Mouse (Mus musculus) fat pad, adult 2 months (tissue): ENCODE measurements around the gene Islr.

Experiments
- DNase-seq: peaks from one replicate; pipeline ENCODE4 v3.0.0-alpha.2; 2011; ENCODE audit warnings: low read depth, low spot score; ENCODE audit errors: extremely low read depth

The Islr gene

DNA sequence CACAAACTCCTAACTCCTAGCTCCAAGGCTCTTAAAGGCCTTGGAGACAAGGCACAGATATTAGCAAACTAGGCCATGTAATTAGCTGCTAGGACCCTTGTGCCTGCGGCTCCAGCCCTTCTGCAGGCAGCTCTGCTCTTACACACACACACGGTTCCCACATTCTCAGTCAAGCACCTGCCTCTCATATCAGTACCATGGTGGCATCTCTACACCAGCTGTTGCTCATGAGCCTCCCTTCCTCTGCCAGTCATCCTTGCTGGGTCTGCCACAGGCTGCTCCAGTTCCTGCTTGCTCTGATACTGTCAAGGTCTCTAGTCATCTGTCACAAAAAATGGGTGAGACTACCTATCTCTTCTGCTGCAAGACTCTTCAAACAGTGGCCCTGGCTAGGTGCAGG, 20.2 kb upstream of the Islr start:
- no peak for DNase-seq

DNA sequence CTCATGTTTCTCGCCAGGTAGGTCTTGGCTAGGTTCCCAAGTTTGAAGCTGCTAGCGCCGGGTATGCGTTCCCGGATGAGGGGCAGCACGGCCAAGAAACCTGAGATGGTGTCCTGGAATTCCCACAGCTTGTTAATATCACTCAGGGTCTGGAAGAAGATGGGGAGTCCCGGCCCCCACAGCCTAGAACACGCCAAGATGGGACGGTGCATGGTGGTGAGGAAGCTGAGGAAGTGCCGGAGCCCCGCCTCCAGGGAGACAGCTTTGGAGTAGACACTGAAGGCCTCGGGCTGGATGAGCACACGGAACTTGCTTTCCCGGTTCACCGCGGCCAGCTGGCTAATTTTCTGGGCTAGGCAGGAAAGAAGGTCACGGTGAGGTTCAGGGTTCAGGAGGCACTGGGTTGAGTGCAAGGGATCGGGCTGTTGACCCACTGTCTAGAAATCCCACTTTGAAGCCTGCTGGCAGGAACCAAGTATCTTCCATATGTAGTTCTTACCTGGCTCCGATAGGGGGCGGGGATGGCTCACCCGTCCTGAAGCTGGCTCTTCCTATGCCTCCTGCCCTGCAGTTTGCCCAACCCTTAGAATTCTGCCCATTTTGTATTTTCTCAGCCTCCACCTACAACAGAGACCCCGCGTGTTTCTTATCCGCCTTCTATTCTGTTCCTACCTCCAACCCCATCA, 16.3 kb upstream of the Islr start:
- no peak for DNase-seq

DNA sequence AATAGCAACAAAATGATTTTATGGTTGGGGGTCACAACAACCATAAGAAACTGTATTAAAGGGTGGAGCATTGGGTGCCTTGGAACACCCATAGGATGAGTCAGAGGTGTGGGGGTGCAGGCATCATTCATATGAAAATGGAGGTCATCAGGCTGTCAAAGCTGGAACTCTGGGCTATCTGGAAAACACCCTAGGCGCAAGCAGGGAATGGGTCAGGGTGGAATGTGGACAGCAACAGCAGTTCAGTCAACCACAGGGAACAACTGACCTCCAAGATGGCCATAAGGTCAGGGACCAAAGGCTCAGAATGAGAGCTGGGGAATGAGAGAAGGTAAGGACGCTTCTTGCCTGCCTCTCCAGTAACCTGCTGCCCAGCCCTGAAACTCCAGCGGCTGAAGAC, 14.4 kb upstream of the Islr start:
- no peak for DNase-seq

DNA sequence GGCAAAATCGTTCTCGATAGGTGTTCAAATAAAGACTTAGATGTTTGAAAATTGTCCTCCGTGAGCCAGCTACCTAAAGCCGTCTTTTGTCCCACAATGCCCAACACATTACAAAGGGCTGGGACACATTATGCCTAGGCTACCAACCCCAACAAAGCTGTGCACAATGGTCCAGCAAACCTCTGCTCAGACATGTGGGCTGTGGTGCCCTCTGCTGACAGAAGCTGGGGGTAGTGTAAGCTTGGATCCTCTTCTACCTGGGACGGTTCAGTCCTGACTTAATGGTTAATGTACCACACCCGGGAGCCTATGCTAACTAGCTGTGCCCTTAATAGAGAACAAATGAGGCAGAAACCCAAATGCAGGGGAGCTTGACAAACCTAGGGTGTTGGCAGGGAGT, 12.3 kb upstream of the Islr start:
- no peak for DNase-seq

DNA sequence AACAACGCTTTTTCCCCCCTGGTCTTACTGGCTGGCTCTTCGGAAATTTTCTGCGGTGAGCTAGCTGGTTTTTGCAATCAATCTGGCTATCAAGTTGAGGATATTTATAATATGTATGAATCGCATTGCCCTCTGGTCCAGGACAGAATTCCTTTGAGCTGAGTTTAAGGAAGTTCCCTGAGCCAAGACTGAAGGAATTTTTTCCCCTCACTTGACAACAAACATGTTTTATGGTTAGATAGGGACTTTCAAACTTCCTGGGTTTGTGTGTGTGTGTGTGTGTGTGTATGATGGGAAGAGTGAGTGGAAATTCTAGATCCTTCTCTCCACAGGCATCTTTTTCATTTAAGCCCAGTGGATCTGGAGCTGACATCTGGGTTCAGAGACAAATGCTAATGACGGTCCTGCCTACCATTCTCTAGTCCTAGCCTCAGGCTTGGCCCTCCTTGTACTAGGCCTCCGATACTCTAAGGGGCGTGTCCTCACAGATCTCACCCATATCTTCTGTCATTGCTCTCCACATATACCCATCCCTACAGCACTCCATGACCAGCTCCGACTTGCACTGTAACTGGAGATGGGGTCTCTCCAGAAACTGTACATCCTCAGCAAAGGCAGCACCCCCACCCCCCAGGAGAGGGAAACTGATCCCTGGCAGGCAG, 10.5 kb upstream of the Islr start:
- DNase-seq = no peak

DNA sequence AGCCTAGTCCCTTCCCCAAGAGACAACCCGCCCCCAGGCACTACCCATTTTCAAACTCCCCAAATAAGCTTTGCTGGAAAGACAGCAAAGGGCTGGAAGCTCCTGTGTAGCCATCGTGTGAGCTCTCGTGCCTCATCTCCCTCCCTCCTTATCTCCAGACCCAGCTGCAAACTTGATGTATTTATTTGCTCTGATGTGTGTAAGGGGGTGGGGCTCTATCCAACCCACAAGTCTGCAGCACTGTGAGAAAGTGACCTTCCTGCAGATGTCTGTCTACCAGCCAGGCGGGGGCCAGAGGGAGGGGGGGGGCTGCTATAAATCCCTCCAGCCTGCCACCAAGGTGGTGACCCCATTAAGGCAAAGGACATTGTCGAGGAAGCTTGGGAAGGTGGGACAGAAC, 9.8 kb upstream of the Islr start:
- DNase-seq = no peak

DNA sequence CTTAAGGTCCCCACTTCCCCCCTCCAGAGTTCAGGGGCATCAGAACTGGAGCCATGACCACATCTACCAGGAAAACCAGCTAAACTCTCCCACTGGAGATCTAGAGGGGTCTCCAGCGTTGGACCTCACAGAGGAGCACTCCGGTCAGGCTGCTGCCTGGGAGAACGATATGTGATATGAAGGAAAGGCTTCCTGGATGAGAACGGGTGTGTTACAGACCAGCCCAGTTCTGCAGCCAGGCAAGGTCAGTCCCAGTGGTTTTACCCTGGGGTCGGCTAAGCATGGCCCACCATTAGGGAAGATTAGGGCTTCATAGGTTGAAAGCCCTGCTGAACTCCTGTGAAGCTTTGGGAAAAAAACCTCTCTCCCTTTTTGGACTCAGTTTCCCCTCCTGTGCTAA, 9.3 kb upstream of the Islr start:
- DNase-seq = no peak

DNA sequence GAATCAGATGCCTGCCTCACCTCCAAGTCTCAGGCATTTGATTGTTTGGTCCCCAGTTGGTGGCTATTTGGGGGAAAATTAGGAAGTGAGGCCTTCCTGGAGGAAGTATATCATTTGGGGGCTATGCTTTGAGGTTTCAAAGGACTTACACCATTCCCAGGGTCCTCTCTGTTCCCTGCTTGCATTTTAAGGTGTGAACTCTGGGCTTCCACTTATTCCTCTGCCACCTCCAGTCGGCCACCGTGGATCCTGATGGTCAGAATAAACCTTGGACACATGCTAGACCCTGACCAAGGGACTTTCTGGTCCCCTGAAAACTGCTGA, 6.2 kb upstream of the Islr start:
- DNase-seq = no peak

DNA sequence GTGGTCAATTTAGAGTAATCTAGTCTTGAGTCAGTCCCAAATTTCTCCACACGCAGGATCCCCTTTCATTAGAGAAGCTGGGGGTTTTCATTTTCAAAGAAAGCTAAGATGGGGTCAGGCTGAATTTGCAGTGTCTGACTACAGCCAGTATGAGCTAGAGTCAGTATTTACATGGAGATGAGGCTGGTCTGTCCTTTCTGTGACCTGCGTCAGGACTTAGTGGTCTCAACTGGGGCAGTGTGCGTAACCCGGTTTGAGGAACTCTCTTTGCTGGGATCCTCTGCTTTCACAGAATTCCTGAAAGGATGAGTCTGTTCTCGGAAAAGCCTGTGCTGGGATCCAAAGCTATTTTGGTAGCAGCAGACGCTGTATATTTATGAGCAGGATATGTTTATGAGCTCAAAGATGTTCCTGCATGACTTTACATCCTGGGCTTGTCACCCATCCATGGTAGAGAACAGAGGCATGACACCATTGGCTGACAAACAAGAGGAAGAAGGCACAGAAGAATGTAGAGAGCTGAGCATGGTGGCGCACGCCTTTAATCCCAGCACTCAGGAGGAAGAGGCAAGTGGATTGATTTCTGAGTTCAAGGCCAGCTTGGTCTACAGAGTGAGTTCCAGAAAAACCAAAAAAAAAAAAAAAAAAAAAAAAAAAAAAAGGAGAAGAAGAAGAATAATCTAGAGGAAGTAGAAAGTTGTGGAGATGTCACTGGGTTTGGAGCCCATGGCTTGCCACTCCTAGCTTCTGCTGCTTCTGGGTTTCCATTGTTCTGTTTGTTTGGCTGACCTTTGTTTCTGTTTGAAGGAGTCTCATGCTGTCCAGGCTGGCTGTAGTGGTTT, 5.6 kb upstream of the Islr start:
- DNase-seq = no peak

DNA sequence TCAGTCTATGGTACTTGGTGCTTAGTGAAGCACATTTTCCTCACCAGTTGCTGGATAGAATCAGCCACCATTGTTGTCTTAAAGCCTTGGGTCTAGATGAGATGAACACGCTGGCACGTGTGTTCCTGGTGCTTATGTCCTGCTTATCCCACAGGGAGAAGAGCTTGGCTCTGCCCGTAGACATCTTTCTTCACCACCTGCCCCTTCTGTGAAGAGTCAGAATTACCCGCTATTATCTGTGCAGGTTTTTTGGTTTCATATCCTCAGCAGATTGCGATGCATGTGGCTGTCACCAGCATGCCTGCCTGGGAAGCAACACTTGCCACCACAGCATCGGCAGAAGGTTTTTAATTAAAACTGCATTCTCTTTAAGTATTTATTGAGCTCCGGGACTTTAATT, 1.9 kb upstream of the Islr start:
- no peak for DNase-seq

DNA sequence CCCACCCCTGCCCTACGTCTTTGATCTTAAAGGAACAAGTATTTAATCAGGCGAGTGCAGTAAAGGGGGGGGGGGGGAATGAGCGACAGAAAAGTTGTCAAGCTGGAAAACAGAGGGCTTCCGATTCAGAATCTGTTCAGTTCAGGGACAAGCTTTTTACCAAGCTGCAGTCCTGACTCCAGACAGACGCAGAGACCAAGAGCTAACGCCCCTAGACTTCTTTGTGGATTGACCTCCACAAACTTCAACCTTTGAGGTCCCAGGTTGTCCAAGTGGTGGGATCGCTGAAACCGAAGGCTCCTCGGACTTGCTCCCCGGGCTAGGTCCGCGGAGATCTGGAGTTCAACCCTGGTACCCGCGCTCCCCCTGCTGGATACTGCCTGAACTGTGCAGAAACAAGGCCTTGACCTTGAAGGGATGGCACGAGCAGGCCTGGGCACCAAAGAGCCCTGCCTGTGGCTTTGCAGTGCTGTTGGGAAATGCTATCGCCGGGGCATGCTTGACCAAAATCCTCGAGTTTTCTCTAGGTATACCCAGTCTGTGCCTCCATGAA, 418 bp upstream of the Islr start:
- DNase-seq = no peak

DNA sequence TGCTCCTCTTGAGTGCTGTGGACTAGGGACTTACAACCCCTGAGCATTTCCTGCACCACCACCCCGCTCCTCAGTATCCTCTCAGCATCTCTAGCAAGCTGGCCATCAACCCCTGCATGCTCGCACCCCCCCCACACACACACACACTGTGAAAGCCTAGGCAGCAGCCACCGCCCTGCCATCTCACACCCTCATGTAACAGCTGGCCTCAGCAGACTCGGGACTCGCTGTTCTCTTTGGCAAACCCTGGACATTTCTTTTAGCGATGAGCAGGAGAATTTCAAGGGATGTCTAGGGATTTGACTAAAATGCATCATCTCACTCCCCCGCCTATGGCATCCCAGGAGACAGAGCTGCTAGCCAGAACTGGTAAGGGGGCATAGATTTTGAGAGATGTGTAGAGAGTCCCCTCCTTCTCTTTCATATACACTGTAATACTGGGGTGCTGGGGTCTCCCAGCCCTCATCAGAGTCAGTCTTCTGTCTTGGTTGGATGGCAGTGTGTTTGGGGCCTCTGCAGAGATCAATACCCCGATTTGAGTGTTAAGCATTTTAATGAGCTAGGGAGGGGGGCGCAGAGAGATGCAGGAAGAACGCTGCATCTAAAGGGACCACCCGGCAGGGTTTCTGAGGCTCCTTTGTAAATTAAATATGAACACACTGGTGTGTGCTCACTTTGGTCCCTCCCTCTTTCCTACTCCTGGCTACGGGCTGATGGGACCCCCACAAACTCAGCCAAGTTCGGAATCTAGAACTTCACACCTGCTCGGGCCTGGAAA, 1.2 kb downstream of the Islr start:
- no peak for DNase-seq

DNA sequence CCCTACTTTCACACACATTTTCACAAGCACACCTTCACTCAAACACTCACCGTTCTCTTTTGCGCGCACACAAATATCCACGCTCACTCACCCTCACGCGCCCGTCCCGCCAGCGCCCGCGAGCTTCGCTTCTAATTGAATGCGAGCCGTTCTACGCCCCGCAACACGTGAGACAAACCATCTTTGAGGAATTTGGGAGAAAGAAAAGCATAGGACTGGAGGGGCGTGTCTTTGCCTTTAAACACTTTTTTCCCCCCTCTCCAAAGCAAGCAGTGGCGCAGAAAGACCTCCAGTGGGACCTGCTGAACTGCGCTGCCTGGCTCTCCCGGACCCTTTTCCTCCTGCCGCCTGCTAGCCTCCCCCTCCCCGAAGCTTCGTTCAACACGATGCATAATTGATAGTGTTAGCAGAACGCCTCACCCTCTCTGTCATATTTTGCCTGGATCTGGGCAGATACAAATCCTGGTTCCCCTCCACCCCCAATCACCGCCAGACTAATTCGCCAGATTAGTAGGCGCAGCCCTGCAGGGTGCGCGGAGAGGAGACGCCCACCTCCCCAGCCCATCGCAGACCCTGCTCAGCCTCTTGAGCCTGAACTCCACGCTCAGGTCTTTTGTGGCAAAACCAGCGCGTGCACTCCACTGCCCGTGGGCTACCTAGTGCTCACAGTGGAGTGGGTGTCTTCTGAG, 2.1 kb downstream of the Islr start:
- DNase-seq = no peak

DNA sequence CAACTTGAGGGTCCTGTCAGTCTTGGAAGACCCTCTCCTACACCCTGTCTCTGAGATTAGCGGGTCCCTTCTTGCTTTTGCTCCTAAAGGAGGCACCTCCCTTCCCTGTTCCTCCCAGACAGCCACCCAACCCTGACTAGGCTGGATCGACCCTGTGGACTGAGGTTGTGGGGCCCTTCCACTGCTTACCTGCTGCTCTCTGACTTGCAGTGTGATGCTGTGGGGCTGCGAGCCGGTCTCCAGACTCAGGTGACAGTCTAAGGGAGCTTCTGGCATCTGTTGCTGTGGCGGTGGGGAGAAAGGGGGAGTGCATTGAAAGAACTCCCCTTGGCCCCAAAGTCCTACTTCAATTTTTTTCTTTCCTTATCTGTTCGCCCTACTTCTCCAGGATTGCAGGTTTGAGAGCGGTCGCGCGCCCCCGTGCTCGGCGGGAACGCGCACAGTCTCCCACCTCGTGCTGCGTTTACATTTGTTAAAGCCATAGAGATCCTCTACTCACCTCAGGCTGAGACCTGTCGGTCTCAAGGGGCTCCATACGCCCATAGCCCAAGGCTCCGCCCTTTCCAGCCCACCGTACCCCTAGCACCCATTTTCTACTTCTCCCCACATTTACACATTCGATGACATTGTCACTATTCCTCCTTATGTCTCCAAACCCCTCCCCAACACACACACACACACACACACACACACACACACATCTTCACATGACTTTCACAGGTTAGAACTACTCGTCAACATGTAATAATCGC, 2.8 kb downstream of the Islr start:
- no peak for DNase-seq

DNA sequence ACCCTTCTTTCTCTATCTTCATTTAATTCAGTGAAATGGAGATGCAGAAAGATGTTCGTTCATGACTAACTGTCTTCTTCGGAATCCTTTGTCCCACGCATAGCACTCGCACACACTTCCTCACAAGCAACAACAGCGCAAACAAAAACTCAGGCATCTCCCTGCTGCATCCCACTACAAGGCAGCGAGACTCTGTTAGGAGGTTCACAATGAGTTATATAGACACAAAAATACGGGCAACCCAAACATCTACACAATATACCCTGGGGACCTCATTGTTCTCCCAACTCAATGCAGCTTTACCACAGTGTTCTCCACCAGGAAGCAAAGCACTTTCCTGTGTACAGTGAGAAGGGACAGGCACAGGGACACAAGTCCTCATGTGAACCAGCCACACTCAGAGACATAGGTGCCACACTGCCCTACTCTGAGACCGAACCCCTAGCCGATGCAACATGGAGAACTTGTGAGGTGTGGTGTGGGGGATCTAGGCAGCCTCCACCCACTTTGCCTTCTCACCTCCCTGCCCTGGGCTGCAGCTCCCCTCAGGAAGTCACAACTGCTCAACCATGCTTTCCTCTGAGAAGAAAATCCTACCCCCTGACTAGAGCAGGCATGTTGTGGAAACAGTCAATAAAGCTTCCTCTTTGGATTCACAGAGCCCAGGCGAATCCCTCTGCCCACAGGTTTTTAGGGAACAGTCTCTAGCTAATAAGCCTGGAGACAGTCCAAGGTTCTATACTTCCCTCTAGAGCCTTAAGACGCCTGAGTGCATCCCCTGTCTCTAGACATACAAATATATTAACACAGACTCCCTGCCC, 3.6 kb downstream of the Islr start:
- no peak for DNase-seq

DNA sequence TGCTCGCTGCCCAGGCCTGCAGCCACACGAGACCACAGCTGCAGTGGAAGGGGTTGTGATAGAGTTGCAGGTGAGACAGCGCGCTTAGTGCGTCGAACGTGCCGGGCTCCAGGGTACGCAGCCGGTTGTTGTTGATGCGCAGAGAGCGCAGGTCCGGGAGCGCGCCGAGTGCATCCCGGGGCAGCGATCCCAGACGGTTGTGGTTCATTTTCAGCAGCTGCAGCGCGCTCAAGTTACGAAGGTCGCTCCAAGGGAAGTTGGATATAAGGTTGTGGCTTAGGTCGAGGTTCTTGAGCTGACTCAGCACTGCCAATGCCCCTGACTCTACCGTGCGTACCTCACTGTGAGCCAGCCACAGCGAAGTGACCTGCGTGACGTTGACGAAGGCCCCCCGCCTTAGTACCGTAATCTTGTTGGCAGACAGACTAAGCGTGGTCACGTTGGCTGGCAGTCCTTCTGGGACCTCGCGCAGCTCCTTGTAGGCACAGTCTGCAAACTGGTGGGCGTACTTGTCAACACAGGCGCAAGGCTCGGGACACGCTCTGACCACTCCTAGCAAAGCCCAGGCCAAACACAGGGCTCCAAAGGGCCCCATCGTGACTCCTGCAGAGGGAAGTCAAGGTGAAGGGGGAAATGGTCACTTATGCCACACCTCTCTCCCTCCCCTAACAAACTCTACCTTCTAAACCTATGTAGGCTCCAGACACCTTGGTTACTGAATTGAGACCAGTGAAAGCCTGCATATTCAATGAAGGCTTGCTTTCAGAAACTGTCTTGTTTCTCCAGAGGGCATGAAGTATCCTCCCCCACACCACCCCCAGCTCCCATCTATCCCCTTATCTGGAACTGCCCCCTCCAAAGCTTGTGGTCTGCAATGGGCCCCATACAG, 4.5 kb downstream of the Islr start:
- DNase-seq = no peak

DNA sequence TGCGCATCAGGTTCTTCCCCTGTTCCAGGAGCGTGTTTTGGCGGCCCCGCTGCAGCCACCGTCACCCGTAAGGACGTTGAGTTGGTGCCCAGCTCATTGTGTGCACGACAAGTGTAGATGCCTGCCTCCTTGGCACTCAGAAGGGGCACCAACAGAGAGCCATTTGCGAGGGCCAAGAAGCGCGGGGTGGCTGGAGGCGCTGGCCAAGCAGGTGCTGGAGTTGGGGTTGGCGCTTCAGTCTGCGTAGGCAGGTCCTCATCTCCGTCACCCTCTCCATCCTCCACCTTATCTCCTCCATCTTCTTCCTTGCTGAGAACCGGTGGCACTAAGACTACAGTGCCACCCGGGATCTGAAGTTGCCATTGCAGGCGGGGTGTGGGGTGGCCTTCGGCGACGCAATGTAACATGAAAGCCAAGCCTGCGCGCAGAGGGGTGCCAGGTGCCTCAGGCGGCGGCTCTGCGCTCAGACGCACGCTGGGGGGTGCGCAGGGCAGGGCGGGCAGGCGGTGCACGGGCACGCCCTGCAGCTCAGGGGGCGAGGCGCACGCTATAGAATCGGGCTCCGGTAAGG, 5.2 kb downstream of the Islr start:
- no peak for DNase-seq
